Mouse (Mus musculus) embryonic facial prominence, embryonic 10.5 days (tissue): ENCODE data around the gene Prl2a1. TPM values are rescaled to one million over a fixed set of nuclear protein-coding genes. Genes with fewer than 3 reads are reported as not detected.
"Not testable (repeated sequence)": the region's sequence is repeated elsewhere in the genome, so short reads cannot be mapped to it uniquely, and the experiment has no call there.

ENCODE experiments used
- DNase-seq: peaks from one replicate; pipeline ENCODE4 v3.0.0-alpha.2; 2017; ENCODE audit warnings: low spot score
- H3K27ac ChIP-seq: fragments of 300-500 bp; sonication (generic); replicated peaks from 2 replicates; pipeline ENCODE4 v1.5.1; 2016; ENCODE audit warnings: mild to moderate bottlenecking
- H3K27me3 ChIP-seq: fragments of 300-500 bp; sonication (generic); replicated peaks from 2 replicates; pipeline ENCODE4 v1.6.1; 2016; ENCODE audit warnings: low read depth, mild to moderate bottlenecking; ENCODE audit not compliant: poor library complexity, severe bottlenecking
- H3K36me3 ChIP-seq: fragments of 300-500 bp; sonication (generic); replicated peaks from 2 replicates; pipeline ENCODE4 v1.6.1; 2016; ENCODE audit warnings: mild to moderate bottlenecking, moderate library complexity
- H3K4me1 ChIP-seq: fragments of 300-500 bp; sonication (generic); 2 replicates; pipeline ENCODE4 v1.6.1; 2016
- H3K4me3 ChIP-seq: fragments of 300-500 bp; sonication (generic); 2 replicates; pipeline ENCODE4 v1.5.1; 2016; ENCODE audit warnings: mild to moderate bottlenecking, moderate library complexity
- H3K9me3 ChIP-seq: fragments of 300-500 bp; sonication (generic); 2 replicates; pipeline ENCODE4 v1.6.1; 2016; ENCODE audit warnings: mild to moderate bottlenecking
- WGBS: fragments of 180-500 bp; shearing (Covaris S2); methylation state at CpG from one replicate; pipeline ENCODE4 v1.1.7; 2016; 5-methylcytosine and 5-hydroxymethylcytosine counted together
- polyA plus RNA-seq: library from polyadenylated mRNA; unstranded; fragments of >200 nt; fragmentation: Nextera tagmentation; extraction: Ambion mirVana; gene quantifications from 2 replicates; pipeline ENCODE4 v1.2.1, GENCODE M21; 2016

The Prl2a1 gene
- polyA plus RNA-seq, result not detected in 2 replicates

- Histone ChIP-seq H3K9me3 (no peaks in the 10 kb centered on the region), H3K27me3 (no peaks in the 10 kb centered on the region), H3K27ac (no peak within 1 kb of the TSS), H3K4me1 (no peaks in the 10 kb centered on the region), H3K4me3 (no peak within 1 kb of the TSS), H3K36me3 (no peaks in the 10 kb centered on the region)
- 91% methylated on average over 1 of the region's 1 CpGs for WGBS
- DNase-seq, result no peak
Measured at GRCm38 (mm10) chr13:27801354-27801753, at the start of gene Prl2a1. TSS of gene Prl2a1 (plus strand) at chr13:27801654.

- H3K4me3 ChIP-seq, H3K27me3 ChIP-seq, DNase-seq, H3K27ac ChIP-seq, H3K36me3 ChIP-seq, H3K4me1 ChIP-seq, H3K9me3 ChIP-seq: not testable (repeated sequence)
- WGBS, result 89% methylated on average over 3 of the region's 3 CpGs
Measured at GRCm38 (mm10) chr13:27780704-27781103, 20.8 kb upstream of the Prl2a1 start, which contains the start of gene Prl7c1. TSS of gene Prl7c1 (minus strand) at chr13:27780804.

DNA sequence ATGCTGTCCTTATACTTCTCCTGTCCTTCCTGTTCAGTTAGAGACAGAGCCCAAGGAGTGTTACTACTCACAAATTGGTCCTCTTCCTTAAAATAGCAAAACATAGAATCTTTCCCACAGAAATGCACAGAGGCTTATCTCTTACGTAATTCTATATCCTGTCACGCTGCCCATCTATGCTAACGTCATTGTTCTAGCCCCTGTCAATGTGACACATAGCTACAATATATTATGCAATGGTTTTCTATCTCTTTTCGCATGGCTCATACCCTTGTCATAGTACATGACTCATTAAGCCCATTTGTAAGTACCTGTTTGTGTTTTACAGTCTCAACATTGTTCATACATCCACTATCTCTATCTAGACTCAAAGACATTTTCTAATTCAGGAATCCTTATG lies 2.2 kb upstream of the Prl2a1 start:
- H3K27me3 ChIP-seq, result no peaks in the 10 kb centered on the region
- no peaks in the 10 kb centered on the region for H3K36me3 ChIP-seq
- no peak for DNase-seq
- WGBS, result 87% methylated on average over 4 of the region's 4 CpGs
- no peaks in the 10 kb centered on the region for H3K9me3 ChIP-seq
- no peak overlapping the region for H3K27ac ChIP-seq
- no peak overlapping the region for H3K4me3 ChIP-seq
- H3K4me1 ChIP-seq, result no peaks in the 10 kb centered on the region

- WGBS, result 79% methylated on average over 1 of the region's 1 CpGs
- H3K27me3 ChIP-seq, result no peaks in the 10 kb centered on the region
- no peak overlapping the region for H3K27ac ChIP-seq
- H3K9me3 ChIP-seq, result no peaks in the 10 kb centered on the region
- no peak overlapping the region for H3K4me3 ChIP-seq
- no peaks in the 10 kb centered on the region for H3K4me1 ChIP-seq
- DNase-seq, result no peak
- H3K36me3 ChIP-seq, result no peaks in the 10 kb centered on the region
Measured at GRCm38 (mm10) chr13:27802765-27803164, 1.3 kb downstream of the Prl2a1 start.

DNA sequence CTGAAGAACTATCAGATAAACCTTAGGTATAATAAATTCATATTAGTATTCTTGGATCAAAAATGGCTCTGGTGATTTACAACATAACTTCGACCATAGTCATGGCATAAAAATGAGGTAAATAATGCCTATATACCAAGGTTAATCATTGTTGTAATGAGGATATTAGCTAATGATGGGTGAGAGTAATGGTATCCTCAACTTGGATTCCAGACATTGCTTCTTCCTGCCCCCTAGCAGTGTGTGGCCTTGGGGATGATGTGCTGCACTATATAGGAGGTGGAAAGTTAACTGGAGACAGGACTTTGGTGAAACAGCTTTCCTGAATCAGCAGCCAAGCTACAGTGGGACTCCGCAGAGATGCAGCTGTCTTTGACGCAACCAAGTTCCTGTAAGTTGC lies 47.6 kb downstream of the Prl2a1 start, which contains the start of gene Prl2c1:
Gene Prl2c1 (plus strand): TSS at position 301 of the 400 bp plus-strand sequence.
- H3K36me3 ChIP-seq, result no peaks in the 10 kb centered on the region
- no peaks in the 10 kb centered on the region for H3K9me3 ChIP-seq
- WGBS, result 94% methylated on average over 3 of the region's 3 CpGs
- no peak within 1 kb of the TSS for H3K4me3 ChIP-seq
- no peak within 1 kb of the TSS for H3K27ac ChIP-seq
- H3K27me3 ChIP-seq, result no peaks in the 10 kb centered on the region
- no peak for DNase-seq
- no peaks in the 10 kb centered on the region for H3K4me1 ChIP-seq

Other genes starting within 250 kb of the Prl2a1 start
- not detected in 2 replicates for gene Prl8a9, start 237.0 kb upstream of the Prl2a1 start, polyA plus RNA-seq
- not detected in 2 replicates for gene Prl8a1, start 219.5 kb upstream of the Prl2a1 start, polyA plus RNA-seq
- gene Prl7b1, start 191.1 kb upstream of the Prl2a1 start, polyA plus RNA-seq, result not detected in 2 replicates
- gene Prl7a1, start 159.2 kb upstream of the Prl2a1 start, polyA plus RNA-seq, result not detected in 2 replicates
- not detected in 2 replicates for gene Prl7a2, start 133.6 kb upstream of the Prl2a1 start, polyA plus RNA-seq
- gene Prl7d1, start 84.9 kb upstream of the Prl2a1 start, polyA plus RNA-seq, result not detected in 2 replicates
- not detected in 2 replicates for gene Prl7c1, start 20.9 kb upstream of the Prl2a1 start, polyA plus RNA-seq
- gene Prl2c1, start 47.7 kb downstream of the Prl2a1 start, polyA plus RNA-seq, result not detected in 2 replicates
- gene Prl4a1, start 214.6 kb downstream of the Prl2a1 start, polyA plus RNA-seq, result not detected in 2 replicates